Mouse (Mus musculus) MEL (cell line): ENCODE results near the gene Btg3. TPM values are rescaled to one million over a fixed set of nuclear protein-coding genes. Genes with fewer than 3 reads are reported as not detected.

Experiments used
- DNase-seq: peaks from one replicate; pipeline ENCODE4 v3.0.0; 2011; ENCODE audit warnings: low read depth, low spot score
- H3K27ac ChIP-seq: 2 replicates; pipeline ENCODE4 v1.5.1; 2012; ENCODE audit warnings: low read depth, mild to moderate bottlenecking, control low read depth, low read length, moderate library complexity; ENCODE audit not compliant: control insufficient read depth
- H3K27me3 ChIP-seq, 2 experiments: fragments of 150-350 bp in 1 of 2; sonication (generic) in 1 of 2; 2 replicates each; pipeline ENCODE4 v1.6.1; 2012; ENCODE audit warnings: low read length in 2 of 2, mild to moderate bottlenecking in 2 of 2, improper control_type of control experiment in 1 of 2, moderate library complexity in 1 of 2; ENCODE audit not compliant: insufficient read depth in 2 of 2, control insufficient read depth in 1 of 2
- H3K36me3 ChIP-seq, 2 experiments: 2 replicates each; pipeline ENCODE4 v1.6.1; 2012 to 2014; ENCODE audit warnings: low read length in 2 of 2, improper control_type of control experiment in 1 of 2, inconsistent platforms in 1 of 2, mild to moderate bottlenecking in 1 of 2; ENCODE audit not compliant: insufficient read depth in 2 of 2, control insufficient read depth in 1 of 2
- H3K4me1 ChIP-seq, 2 experiments: fragments of 150-350 bp in 1 of 2; sonication (generic) in 1 of 2; 2 replicates each; pipeline ENCODE4 v1.6.1; 2012; ENCODE audit warnings: low read length in 2 of 2, improper control_type of control experiment in 1 of 2, mild to moderate bottlenecking in 1 of 2; ENCODE audit not compliant: insufficient read depth in 2 of 2, control insufficient read depth in 1 of 2
- H3K4me3 ChIP-seq, 2 experiments: fragments of 150-350 bp in 1 of 2; sonication (generic) in 1 of 2; 2 replicates each; pipeline ENCODE4 v1.5.1; 2012; ENCODE audit warnings: low read depth in 2 of 2, low read length in 2 of 2, mild to moderate bottlenecking in 2 of 2, moderate library complexity in 2 of 2, control low read depth in 1 of 2, improper control_type of control experiment in 1 of 2; ENCODE audit not compliant: control insufficient read depth in 1 of 2, insufficient read depth in 1 of 2
- H3K79me2 ChIP-seq: 2 replicates; pipeline ENCODE4 v1.6.1; 2012; ENCODE audit warnings: mild to moderate bottlenecking, low read length, moderate library complexity; ENCODE audit not compliant: control insufficient read depth, poor library complexity, insufficient read depth
- H3K9ac ChIP-seq: 2 replicates; pipeline ENCODE4 v1.6.1; 2012; ENCODE audit warnings: low read depth, mild to moderate bottlenecking, control low read depth, low read length, moderate library complexity; ENCODE audit not compliant: control insufficient read depth, poor library complexity, severe bottlenecking
- H3K9me3 ChIP-seq: fragments of 150-350 bp; sonication (generic); replicated peaks from 2 replicates; pipeline ENCODE4 v1.6.1; 2012; ENCODE audit warnings: mild to moderate bottlenecking, low read length, improper control_type of control experiment, moderate library complexity; ENCODE audit not compliant: insufficient read depth
- CTCF ChIP-seq, 3 experiments: IDR thresholded peaks in 2 of 3; conservative IDR thresholded peaks in 1 of 3; 2 replicates each; pipeline ENCODE4 v1.5.1; 2011 to 2012; ENCODE audit warnings: low read length in 3 of 3, low read depth in 2 of 3, mild to moderate bottlenecking in 2 of 3, improper control_type of control experiment in 1 of 3, inconsistent platforms in 1 of 3, mixed read lengths in 1 of 3, moderate library complexity in 1 of 3; ENCODE audit not compliant: control insufficient read depth in 1 of 3, insufficient read depth in 1 of 3, poor library complexity in 1 of 3, severe bottlenecking in 1 of 3
- E2F4 ChIP-seq: IDR thresholded peaks from 2 replicates; pipeline ENCODE4 v1.6.1; 2011; ENCODE audit warnings: low read depth, low read length, improper control_type of control experiment, borderline replicate concordance
- ELF1 ChIP-seq: IDR thresholded peaks from 2 replicates; pipeline ENCODE4 v1.6.1; 2014; ENCODE audit warnings: low read depth, mild to moderate bottlenecking, inconsistent platforms, low read length, improper control_type of control experiment, moderate library complexity
- EP300 ChIP-seq, 2 experiments: IDR thresholded peaks; 2 replicates each; pipeline ENCODE4 v1.6.1; 2011; ENCODE audit warnings: improper control_type of control experiment in 2 of 2, low read length in 2 of 2, low read depth in 1 of 2, mild to moderate bottlenecking in 1 of 2
- GABPA ChIP-seq: IDR thresholded peaks from 2 replicates; pipeline ENCODE4 v1.6.1; 2012; ENCODE audit warnings: low read depth, mild to moderate bottlenecking, inconsistent platforms, low read length, improper control_type of control experiment, moderate library complexity
- HCFC1 ChIP-seq: IDR thresholded peaks from 2 replicates; pipeline ENCODE4 v1.6.1; 2012; ENCODE audit warnings: low read depth, mild to moderate bottlenecking, inconsistent platforms, low read length, improper control_type of control experiment, moderate library complexity
- JUND ChIP-seq: IDR thresholded peaks from 2 replicates; pipeline ENCODE4 v1.6.1; 2011; ENCODE audit warnings: low read depth, mild to moderate bottlenecking, improper control_type of control experiment, low read length
- KAT2A ChIP-seq: conservative IDR thresholded peaks from 2 replicates; pipeline ENCODE4 v1.6.1; 2012; ENCODE audit warnings: low read depth, low read length, improper control_type of control experiment, inconsistent platforms
- MAZ ChIP-seq: IDR thresholded peaks from 2 replicates; pipeline ENCODE4 v1.6.1; 2012; ENCODE audit warnings: low read depth, mild to moderate bottlenecking, inconsistent platforms, low read length, improper control_type of control experiment
- MEF2A ChIP-seq: IDR thresholded peaks from 2 replicates; pipeline ENCODE4 v1.6.1; 2014; ENCODE audit warnings: low read depth, mild to moderate bottlenecking, inconsistent platforms, low read length, improper control_type of control experiment; ENCODE audit not compliant: poor library complexity, insufficient replicate concordance, severe bottlenecking; ENCODE audit errors: extremely low read depth
- POLR2A ChIP-seq, 2 experiments: IDR thresholded peaks; 2 replicates each; pipeline ENCODE4 v1.6.1; 2011 to 2012; ENCODE audit warnings: low read length in 2 of 2, mild to moderate bottlenecking in 2 of 2, control low read depth in 1 of 2, improper control_type of control experiment in 1 of 2, low read depth in 1 of 2, moderate library complexity in 1 of 2; ENCODE audit not compliant: control insufficient read depth in 1 of 2, insufficient read depth in 1 of 2, poor library complexity in 1 of 2
- POLR2AphosphoS2 ChIP-seq: IDR thresholded peaks from 2 replicates; pipeline ENCODE4 v1.6.1; 2011; ENCODE audit warnings: low read length, improper control_type of control experiment
- POLR2AphosphoS5 ChIP-seq: IDR thresholded peaks from 2 replicates; pipeline ENCODE4 v1.6.1; 2012; ENCODE audit warnings: low read depth, borderline replicate concordance, mild to moderate bottlenecking, inconsistent platforms, low read length, moderate library complexity, mixed read lengths
- RCOR1 ChIP-seq: IDR thresholded peaks from 2 replicates; pipeline ENCODE4 v1.6.1; 2012; ENCODE audit warnings: low read depth, mild to moderate bottlenecking, inconsistent platforms, low read length, improper control_type of control experiment
- TBP ChIP-seq: IDR thresholded peaks from 2 replicates; pipeline ENCODE4 v1.8.0; 2011; ENCODE audit warnings: low read depth, low read length, improper control_type of control experiment
- TCF12 ChIP-seq: IDR thresholded peaks from 2 replicates; pipeline ENCODE4 v1.6.1; 2014; ENCODE audit warnings: low read depth, mild to moderate bottlenecking, inconsistent platforms, low read length, improper control_type of control experiment, moderate library complexity
- UBTF ChIP-seq: IDR thresholded peaks from 2 replicates; pipeline ENCODE4 v1.6.1; 2012; ENCODE audit warnings: low read depth, mild to moderate bottlenecking, inconsistent platforms, low read length, improper control_type of control experiment, moderate library complexity, borderline replicate concordance; ENCODE audit not compliant: insufficient read depth
- USF1 ChIP-seq: IDR thresholded peaks from 2 replicates; pipeline ENCODE4 v1.6.1; 2014; ENCODE audit warnings: low read depth, mild to moderate bottlenecking, inconsistent platforms, low read length, improper control_type of control experiment, moderate library complexity
- ZC3H11A ChIP-seq: IDR thresholded peaks from 2 replicates; pipeline ENCODE4 v1.6.1; 2012; ENCODE audit warnings: low read depth, mild to moderate bottlenecking, inconsistent platforms, low read length, improper control_type of control experiment
- ZKSCAN1 ChIP-seq: IDR thresholded peaks from 2 replicates; pipeline ENCODE4 v1.6.1; 2012; ENCODE audit warnings: low read depth, mild to moderate bottlenecking, inconsistent platforms, low read length, improper control_type of control experiment, moderate library complexity
- ZMIZ1 ChIP-seq: IDR thresholded peaks from 2 replicates; pipeline ENCODE4 v1.6.1; 2012; ENCODE audit warnings: low read depth, mild to moderate bottlenecking, inconsistent platforms, low read length, improper control_type of control experiment, moderate library complexity
- ZNF384 ChIP-seq: IDR thresholded peaks from 2 replicates; pipeline ENCODE4 v1.6.1; 2012; ENCODE audit warnings: low read depth, mild to moderate bottlenecking, inconsistent platforms, low read length, improper control_type of control experiment
- polyA plus RNA-seq, 2 experiments: library from polyadenylated mRNA; stranded (reverse) in 1 of 2; unstranded in 1 of 2; fragments of >175 nt in 1 of 2; fragments of >200 nt in 1 of 2; gene quantifications; 2 replicates each; pipeline versions ENCODE4 v1.2.1 to v1.2.4; 2012; ENCODE audit warnings: low replicate concordance in 2 of 2, low read depth in 1 of 2; ENCODE audit not compliant: insufficient read length in 2 of 2, insufficient read depth in 1 of 2, missing spikeins in 1 of 2
- total RNA-seq: library from RNA; depleted of rRNA; stranded (reverse); fragments of 300-350 nt; gene quantifications from 2 replicates; pipeline ENCODE4 v1.2.3, GENCODE M21; 2012

Btg3 gene
- total and polyA plus RNA-seq, 3 experiments, result 8.5 to 17.5 TPM; not detected in 1

DNA sequence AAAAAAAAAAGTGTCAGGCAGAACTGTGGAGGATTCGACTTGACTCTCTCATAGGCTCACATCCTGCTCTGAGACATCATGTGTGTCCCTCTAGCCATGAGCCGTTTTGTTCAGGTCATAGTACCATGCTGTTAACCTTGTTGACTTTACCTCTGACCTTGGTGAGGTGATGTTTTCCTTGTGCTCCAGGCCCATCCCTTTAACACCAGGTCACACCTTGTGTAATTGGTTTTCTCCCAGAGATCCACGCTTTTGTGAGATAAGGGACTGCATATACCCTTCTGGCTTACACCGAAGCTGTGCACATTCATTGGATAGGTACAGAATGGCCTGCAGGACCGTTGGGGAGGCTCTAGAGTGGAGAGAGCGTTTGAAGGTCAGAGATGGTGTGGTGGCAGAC, 67.7 kb downstream of the Btg3 start:
- H3K9ac ChIP-seq, result no peak overlapping the region
- H3K27me3 ChIP-seq, result no peaks in the 10 kb centered on the region

DNA sequence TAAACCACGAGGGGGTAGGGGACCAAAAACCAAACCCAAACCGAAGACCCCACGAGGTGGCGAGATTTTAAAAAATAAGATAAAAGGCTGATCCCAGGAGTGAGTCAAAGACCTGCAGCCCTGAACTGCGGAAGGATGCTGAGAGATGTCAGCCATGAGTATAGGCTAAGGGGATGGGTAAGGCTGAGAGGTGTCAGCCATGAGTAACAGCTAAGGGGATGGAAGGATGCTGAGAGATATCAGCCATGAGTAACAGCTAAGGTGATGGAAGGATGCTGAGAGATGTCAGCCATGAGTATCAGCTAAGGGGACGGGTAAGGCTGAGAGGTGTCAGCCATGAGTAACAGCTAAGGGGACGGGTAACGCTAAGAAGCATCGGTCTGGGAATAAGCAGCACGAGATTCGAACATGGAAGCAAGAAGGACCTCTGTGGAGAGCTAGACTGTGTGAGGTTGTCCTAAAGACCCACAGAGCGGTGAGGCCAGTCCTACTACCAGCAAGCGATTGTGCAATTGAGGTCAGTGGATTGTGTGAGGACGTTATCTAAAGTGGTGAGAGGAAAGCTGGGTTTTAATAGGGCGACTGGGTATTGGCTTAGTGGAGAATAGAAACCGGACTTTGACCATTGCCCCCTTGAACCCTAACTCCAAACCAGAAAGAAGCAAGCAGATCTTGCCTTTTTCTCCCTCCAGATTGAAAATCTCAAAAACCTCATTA, 69.4 kb downstream of the Btg3 start:
- no peak overlapping the region for H3K27ac ChIP-seq

More for the DNA sequence above, 67.7 kb downstream of the Btg3 start:
- Histone ChIP-seq H3K4me1 (no peaks in the 10 kb centered on the region), H3K9me3 (no peaks in the 10 kb centered on the region), H3K36me3 (no peaks in the 10 kb centered on the region), H3K27ac (no peak overlapping the region), H3K4me3 (no peak overlapping the region), H3K79me2 (no peaks in the 10 kb centered on the region)
- no peak for DNase-seq
- no peak for TF ChIP-seq UBTF
- no peak for TF ChIP-seq GABPA
- TF ChIP-seq TBP, result no peak
- no peak for TF ChIP-seq TCF12
- no peak for TF ChIP-seq ZKSCAN1
- no peak for TF ChIP-seq RCOR1
- TF ChIP-seq ELF1, result no peak

More for the DNA sequence above, 69.4 kb downstream of the Btg3 start:
- H3K9me3 ChIP-seq, result no peaks in the 10 kb centered on the region
- H3K4me3 ChIP-seq, result no peak overlapping the region
- H3K27me3 ChIP-seq, result no peaks in the 10 kb centered on the region
- TF ChIP-seq ZNF384 (no peak), HCFC1 (no peak), GABPA (no peak), ZMIZ1 (no peak), E2F4 (no peak), ZC3H11A (no peak), POLR2AphosphoS2 (no peak), POLR2A (IDR thresholded peaks at IDR 0.05; ENCODE audit: control insufficient read depth in 1 of 2, insufficient read depth in 1 of 2, low read depth in 1 of 2, low read length in 2 of 2, poor library complexity in 1 of 2) (no peak), EP300 (IDR thresholded peaks at IDR 0.05; ENCODE audit: low read depth in 1 of 2, low read length in 2 of 2) (no peak), MEF2A (no peak), ELF1 (no peak), TCF12 (no peak), USF1 (no peak), MAZ (no peak), TBP (no peak), UBTF (no peak), JUND (no peak), POLR2AphosphoS5 (no peak), KAT2A (no peak), CTCF (IDR thresholded peaks at IDR 0.05 in 2 of 3, conservative IDR thresholded peaks at IDR 0.05 in 1 of 3; ENCODE audit: control insufficient read depth in 1 of 3, insufficient read depth in 1 of 3, low read depth in 2 of 3, low read length in 3 of 3, poor library complexity in 1 of 3, severe bottlenecking in 1 of 3) (no peak)
- TF ChIP-seq, all 39 proteins: peak for 0
- no peaks in the 10 kb centered on the region for H3K36me3 ChIP-seq
- H3K4me1 ChIP-seq, result no peaks in the 10 kb centered on the region
- no peak overlapping the region for H3K9ac ChIP-seq
- DNase-seq, result no peak
- H3K79me2 ChIP-seq, result no peaks in the 10 kb centered on the region
